Mouse (Mus musculus): ENCODE results near the gene Hip1r.
A peak's percentile ranks its signal among the peaks of the same experiment; 100 is the strongest.

The Hip1r gene

DNA sequence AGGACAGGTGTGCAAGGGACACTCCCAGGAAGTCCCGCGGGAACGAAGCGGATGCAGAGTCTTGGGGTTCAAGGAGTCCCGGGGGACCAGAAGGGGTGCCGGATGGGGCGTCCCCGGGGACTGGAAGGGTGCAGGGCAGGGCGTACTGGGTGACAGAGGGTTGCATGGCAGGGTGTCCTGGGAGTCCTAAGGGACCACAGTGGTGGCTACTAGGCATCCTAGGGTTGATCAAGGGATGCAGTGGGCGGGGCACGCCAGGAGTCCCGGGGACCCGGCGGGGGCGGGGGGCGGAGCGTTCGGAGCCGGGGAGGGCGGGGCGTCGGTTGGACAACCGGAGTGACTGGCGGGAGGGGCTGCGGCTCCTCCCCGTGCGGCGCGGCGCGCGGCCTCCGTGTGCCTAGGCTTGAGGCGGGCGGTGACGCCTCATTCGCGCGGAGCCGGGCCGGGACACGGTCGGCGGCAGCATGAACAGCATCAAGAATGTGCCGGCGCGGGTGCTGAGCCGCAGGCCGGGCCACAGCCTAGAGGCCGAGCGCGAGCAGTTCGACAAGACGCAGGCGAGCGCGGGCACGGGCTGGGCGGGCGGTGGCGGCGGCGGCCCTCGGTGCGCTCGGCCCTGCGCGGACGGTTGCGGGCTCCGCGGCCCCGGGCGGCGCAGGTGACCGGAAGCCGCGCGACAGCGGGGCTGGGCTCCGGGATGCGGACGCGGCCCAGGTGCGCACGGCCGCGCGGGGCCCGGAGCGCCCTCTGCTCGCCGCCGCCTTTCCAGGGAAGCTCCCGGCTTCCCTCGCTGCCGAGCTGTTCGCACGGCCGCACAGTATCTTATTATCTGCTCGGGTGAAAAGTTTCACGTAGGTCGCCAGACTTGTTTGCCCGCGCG is at the start of gene Hip1r:
TSS of gene Hip1r (plus strand) at position 330 of the 880 bp plus-strand sequence.
- DNase-seq: peak; percentile 75

DNA sequence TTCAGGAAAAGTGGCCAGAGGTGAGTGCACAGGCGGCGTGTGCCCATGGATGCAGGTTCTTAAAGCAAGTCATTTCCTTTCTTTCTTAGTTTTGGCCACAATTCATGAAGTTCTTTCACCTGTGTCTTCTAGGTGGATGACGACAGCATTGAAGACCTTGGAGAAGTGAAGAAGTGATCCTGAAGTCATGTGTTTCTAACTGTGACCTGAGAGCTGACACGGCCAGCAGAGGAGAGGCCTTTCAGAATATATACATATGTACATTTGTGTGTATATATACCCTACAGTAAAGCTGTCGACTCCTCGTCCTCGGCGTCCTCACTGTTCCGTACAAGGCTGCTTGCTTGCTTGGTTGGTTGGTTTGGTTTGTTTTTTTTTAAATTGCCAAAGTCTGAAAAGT is 46.3 kb upstream of the Hip1r start, which contains the start of gene Gm43518:
TSS of gene Gm43518 (plus strand) at position 301 of the 400 bp plus-strand sequence.
- DNase-seq: no peak

GRCm38 (mm10) chr5:123930508-123930989 is 42.9 kb upstream of the Hip1r start, which contains the start of gene Ccdc62:
TSS of gene Ccdc62 (plus strand) at chr5:123930679.
- peak; percentile 90 for DNase-seq

DNA sequence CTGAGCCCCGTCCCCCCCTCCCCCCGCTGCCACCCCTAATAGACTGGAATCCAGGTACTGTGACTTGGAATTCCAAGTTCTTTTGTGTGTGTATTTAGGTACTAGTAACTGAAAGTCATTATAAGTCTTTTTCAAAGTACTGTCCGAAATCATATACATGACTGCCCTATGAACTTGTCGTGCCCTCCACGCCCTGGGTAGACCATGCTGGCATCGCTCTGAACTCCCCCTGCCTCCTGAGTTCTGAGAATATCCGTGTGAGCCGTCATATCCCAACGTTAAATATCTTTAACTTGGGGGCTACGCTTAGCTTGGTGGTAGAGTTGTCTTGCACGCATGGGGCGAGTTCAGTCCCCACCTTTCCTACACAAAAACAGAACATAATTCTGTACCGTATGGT is 42.3 kb upstream of the Hip1r start:
- DNase-seq: no peak

GRCm38 (mm10) chr5:123932927-123933326 is 40.5 kb upstream of the Hip1r start:
- no peak for DNase-seq

DNA sequence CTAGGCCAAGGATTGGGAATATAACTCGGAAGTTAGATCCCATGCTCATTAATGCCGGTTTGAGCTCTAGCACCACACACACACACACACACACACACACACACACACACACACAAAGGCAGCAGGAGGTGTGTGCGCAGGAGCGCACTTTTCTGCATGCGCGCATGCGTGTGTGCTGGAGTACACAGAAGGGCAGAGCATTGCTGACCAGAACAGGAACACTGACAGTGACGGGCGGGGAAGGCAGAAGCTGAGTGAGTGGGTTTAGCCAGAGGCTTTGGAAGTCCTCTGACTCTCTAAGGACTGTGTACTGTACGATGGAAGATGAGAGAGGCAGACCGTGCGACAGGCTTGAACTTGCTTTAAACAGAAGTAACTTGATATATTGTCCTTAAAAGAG is 39.9 kb upstream of the Hip1r start:
- no peak for DNase-seq

GRCm38 (mm10) chr5:123933957-123934591 is 39.4 kb upstream of the Hip1r start:
- DNase-seq: no peak

DNA sequence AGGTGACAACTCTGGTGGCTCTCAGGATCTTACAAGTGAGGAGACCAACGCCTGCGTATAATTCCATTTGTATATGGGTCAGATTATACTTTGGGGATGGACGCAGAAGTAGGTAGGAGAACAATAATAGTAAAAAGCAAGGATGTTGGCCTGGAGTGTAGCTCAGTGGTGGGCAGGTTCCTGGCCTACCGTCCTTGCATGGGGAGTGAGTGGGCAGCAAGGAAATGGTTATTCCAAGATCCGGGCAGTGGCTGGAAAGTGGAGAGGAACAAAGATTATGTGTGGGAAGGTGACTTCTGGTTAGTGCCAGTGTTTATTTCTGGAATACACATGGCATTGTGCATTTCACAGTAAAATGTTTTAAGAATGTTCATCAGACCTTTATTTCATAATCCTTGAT is 37.5 kb upstream of the Hip1r start:
- no peak for DNase-seq

DNA sequence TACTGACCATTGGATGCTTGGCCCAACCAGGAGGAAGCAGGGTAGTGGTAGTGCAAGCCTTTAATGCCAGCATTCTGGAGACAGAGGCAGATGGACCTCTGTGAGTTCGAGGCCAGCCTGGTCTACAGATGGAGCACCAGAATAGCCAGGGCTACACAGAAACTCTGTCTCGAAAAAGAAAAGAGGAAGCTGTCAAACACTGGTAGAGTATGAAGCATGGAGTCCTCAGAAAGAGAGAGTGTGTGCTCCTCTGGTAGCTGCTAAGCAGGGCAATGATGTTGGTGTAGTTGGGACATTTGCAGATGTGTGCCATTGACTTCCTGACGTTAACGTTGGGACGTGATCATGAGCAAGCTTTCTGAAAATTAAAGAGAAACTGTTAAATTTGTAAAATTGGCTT is 34.9 kb upstream of the Hip1r start:
- DNase-seq: no peak

GRCm38 (mm10) chr5:123946546-123946945 is 26.9 kb upstream of the Hip1r start:
- no peak for DNase-seq

GRCm38 (mm10) chr5:123947041-123947761 is 26.2 kb upstream of the Hip1r start:
- peak; percentile 43 for DNase-seq

DNA sequence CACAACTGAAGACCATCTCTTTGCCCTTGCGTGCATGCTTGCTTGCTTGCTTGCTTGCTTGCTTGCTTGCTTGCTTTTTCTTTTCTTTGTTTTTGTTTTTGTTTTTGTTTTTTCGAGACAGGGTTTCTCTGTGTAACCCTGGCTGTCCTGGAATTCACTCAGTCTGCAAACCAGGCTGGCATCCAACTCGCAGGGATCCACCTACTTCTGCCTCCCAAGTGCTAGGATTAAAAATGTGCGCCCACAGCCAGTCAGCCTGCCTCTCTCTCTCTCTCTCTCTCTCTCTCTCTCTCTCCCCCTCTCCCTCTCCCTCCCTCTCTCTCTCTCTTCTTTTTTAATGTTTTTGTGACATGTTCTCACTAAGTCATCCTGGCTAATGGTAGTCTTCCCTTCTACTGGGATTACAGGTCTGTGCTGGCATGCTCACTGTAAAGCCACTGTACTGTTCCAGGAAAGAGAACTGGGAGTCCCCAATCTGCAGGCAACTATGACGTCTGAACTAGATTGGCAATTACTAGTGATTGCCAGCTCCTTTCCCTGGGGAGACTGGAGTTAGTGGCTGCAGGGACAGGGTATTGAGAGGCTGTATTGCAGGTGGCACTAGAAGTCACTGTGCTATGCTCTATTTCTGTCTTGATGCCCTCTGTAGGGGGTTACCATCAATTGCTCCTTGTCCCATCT is 20.9 kb upstream of the Hip1r start:
- DNase-seq: no peak

- DNase-seq: no peak
These were observed 16.2 kb upstream of the Hip1r start for GRCm38 (mm10) chr5:123957213-123957612.

GRCm38 (mm10) chr5:123959018-123959417 is 14.4 kb upstream of the Hip1r start:
- no peak for DNase-seq

- DNase-seq: no peak
These were observed 13.3 kb upstream of the Hip1r start for GRCm38 (mm10) chr5:123960129-123960528.

DNA sequence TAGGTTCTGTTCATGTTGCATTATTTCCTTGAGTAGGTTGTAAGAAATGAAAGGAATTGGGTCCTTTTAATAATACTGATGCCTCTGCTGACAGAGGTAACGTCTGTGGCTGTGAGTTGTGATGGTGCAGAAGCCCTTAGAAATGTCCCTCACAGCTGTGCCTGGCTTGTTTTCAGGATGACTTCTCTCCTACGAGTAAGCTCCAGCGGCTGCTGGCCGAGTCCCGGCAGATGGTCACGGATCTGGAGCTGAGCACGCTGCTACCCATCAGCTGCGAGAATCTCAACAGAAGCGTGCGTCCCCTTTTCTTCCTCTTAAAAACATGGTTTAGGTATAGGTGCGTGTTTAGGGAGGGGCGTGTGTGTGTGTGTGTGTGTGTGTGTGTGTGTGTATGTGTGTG is 12.4 kb upstream of the Hip1r start:
- no peak for DNase-seq

GRCm38 (mm10) chr5:123964208-123964607 is 9.2 kb upstream of the Hip1r start:
- no peak for DNase-seq

GRCm38 (mm10) chr5:123966759-123967158 is 6.7 kb upstream of the Hip1r start:
- no peak for DNase-seq

- DNase-seq: no peak
These were observed 5.0 kb upstream of the Hip1r start for GRCm38 (mm10) chr5:123968468-123968867.

DNA sequence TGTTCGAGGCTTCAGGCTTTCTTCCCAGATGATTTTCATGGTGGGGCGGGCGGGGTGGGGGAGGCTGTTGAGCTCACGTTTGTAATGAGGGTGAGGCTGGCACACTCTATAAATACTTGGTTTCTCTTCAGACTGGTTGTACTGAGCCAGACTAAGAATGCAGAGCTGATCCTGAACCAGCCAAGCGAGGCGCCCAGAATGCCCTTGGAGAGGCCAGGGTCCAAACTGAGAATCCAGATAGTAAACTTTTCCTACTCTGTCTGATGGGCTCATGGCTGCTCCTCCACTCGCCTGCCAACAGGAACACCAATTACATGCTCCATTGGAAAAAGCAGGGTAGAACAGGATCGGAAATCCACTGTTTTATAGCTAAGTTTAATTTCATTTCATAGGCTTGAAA is 4.2 kb upstream of the Hip1r start:
- DNase-seq: no peak

- DNase-seq: no peak
These were observed 2.9 kb upstream of the Hip1r start for GRCm38 (mm10) chr5:123970576-123970975.

- DNase-seq: no peak
These were observed 975 bp upstream of the Hip1r start for GRCm38 (mm10) chr5:123972453-123972852.

- no peak for DNase-seq
These were observed 704 bp downstream of the Hip1r start for GRCm38 (mm10) chr5:123974179-123974485.

All from cerebellum, adult 8-10 months (tissue).